Comparison of ENCODE assay signal across 17 mouse cellular contexts in the genomic region with DNA sequence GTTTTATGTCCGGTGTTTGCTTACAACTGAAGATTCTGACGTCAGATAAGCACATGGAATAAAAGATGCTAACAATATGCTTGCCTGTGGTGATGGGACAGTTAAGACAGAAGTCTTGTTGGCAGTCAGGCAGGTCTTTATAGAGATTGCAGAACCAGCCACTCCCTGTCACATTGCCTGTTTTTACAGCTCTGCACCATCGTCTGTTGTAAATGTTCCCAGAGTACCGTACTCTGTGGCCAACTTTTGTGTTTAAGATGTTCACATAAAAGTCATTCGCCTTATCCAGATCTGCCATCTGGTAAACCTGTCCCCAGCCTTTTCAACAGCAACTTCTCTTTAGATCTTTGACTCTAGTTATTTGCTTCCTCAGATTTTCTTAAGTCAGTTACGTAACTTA.
"Had no signal": no experiment of that assay in that cellular context is flagged by ENCODE, and none has a peak within 500 bp of the region (broad histone marks: within the 10 kb centered on the region; RNA-seq: fewer than 3 reads in every experiment).

No protein-coding gene starts in this region.

- DNase-seq: lung, adult 2 months; lung, postnatal 36 days; midbrain, embryonic 14.5 days; right cerebral cortex, postnatal 4 days; spleen, adult 18-20 months; thymus, adult 2 months; thymus, postnatal 4 days had no signal

- ATAC-seq: intestine, postnatal 0 days; lung, postnatal 0 days had no signal

- H3K4me1 ChIP-seq: limb, embryonic 10.5 days; midbrain, embryonic 10.5 days; neural tube, embryonic 15.5 days had no signal

- H3K4me2 ChIP-seq: kidney, embryonic 15.5 days; liver, embryonic 11.5 days; liver, embryonic 15.5 days; neural tube, embryonic 15.5 days had no signal

- H3K27me3 ChIP-seq: kidney, embryonic 15.5 days; liver, embryonic 15.5 days; neural tube, embryonic 15.5 days had no signal

- H3K9me3 ChIP-seq: kidney, embryonic 15.5 days; limb, embryonic 10.5 days; liver, embryonic 15.5 days; midbrain, embryonic 10.5 days; neural tube, embryonic 15.5 days had no signal

- H3K9ac ChIP-seq: kidney, embryonic 15.5 days; liver, embryonic 15.5 days; neural tube, embryonic 15.5 days had no signal

- H3K4me3 ChIP-seq: kidney, embryonic 15.5 days; left cerebral cortex, adult 2 months; limb, embryonic 10.5 days; liver, embryonic 15.5 days; midbrain, embryonic 10.5 days; myocyte; neural tube, embryonic 15.5 days had no signal

- H3K27ac ChIP-seq: kidney, embryonic 15.5 days; left cerebral cortex, adult 2 months; limb, embryonic 10.5 days; liver, embryonic 15.5 days; midbrain, embryonic 10.5 days; neural tube, embryonic 15.5 days had no signal
